Mouse (Mus musculus) lung, embryonic 14.5 days (tissue): ENCODE measurements around the gene Pip5k1c. TPM values are rescaled to one million over a fixed set of nuclear protein-coding genes. Genes with fewer than 3 reads are reported as not detected.
A peak's percentile ranks its signal among the peaks of the same experiment; 100 is the strongest.

Experiments
- ATAC-seq: fragments of 200-750 bp; cut with Nextera tagmentation; 2 replicates; pipeline ENCODE4 v1.8.0; 2017; ENCODE audit warnings: mild to moderate bottlenecking, moderate TSS enrichment, moderate library complexity; ENCODE audit not compliant: insufficient read depth
- DNase-seq: peaks from one replicate; pipeline ENCODE4 v3.0.0-alpha.2; 2015
- H3K27ac ChIP-seq: fragments of 300-500 bp; sonication (generic); 2 replicates; pipeline ENCODE4 v1.5.1; 2014; ENCODE audit warnings: low read depth, mild to moderate bottlenecking, moderate library complexity
- H3K27me3 ChIP-seq: fragments of 300-500 bp; sonication (generic); 2 replicates; pipeline ENCODE4 v1.6.1; 2014; ENCODE audit warnings: low read length, control low read depth; ENCODE audit not compliant: insufficient read depth
- H3K36me3 ChIP-seq: fragments of 300-500 bp; sonication (generic); 2 replicates; pipeline ENCODE4 v1.6.1; 2014; ENCODE audit warnings: control low read depth; ENCODE audit not compliant: insufficient read depth
- H3K4me1 ChIP-seq: fragments of 300-500 bp; sonication (generic); 2 replicates; pipeline ENCODE4 v1.6.1; 2014; ENCODE audit warnings: antibody characterized with exemption, control low read depth; ENCODE audit not compliant: insufficient read depth
- H3K4me2 ChIP-seq: fragments of 300-500 bp; sonication (generic); 2 replicates; pipeline ENCODE4 v1.6.1; 2014; ENCODE audit warnings: mild to moderate bottlenecking
- H3K4me3 ChIP-seq: fragments of 300-500 bp; sonication (generic); 2 replicates; pipeline ENCODE4 v1.5.1; 2014; ENCODE audit warnings: low read depth, low read length
- H3K9ac ChIP-seq: fragments of 300-500 bp; sonication (generic); 2 replicates; pipeline ENCODE4 v1.6.1; 2014
- H3K9me3 ChIP-seq: fragments of 300-500 bp; sonication (generic); 2 replicates; pipeline ENCODE4 v1.6.1; 2016; ENCODE audit warnings: low read depth, low read length, control low read depth
- CTCF ChIP-seq: IDR thresholded peaks from 2 replicates; pipeline ENCODE4 v1.5.1; 2016; ENCODE audit warnings: antibody characterized with exemption, low read depth
- WGBS: fragments of 180-500 bp; shearing (Covaris S2); extraction: QIAGEN DNeasy Blood & Tissue Kit; methylation state at CpG from one replicate; pipeline ENCODE4 v1.1.7; 2014; 5-methylcytosine and 5-hydroxymethylcytosine counted together
- polyA plus RNA-seq: library from polyadenylated mRNA; unstranded; fragments of >200 nt; fragmentation: Nextera tagmentation; extraction: Ambion mirVana; gene quantifications from 2 replicates; pipeline ENCODE4 v1.2.1, GENCODE M21; 2014

Gene Pip5k1c
- polyA plus RNA-seq, 1 experiment from 2014 or later = 58.6 TPM

DNA sequence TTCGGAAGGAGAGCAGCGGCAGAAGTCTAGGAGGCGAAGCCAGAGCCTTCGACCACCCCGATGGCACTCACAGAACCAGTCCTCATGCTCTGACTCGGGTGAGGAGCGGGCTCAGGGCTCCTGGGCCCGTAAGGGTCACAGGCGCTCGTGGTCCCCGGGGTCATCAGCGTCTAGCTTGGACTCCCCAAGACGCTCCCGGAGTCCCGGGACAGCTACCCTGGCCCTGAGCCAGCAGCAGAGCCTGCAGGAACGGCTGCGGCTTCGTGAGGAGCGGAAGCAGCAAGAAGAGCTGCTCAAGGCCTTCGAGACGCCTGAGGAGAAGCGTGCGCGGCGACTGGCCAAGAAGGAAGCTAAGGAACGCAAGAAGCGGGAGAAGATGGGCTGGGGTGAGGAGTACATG is 29.7 kb downstream of the Pip5k1c start:
- WGBS = 91% methylated on average over 27 of the region's 27 CpGs
- peaks cover 10% of the 10 kb centered on the region; the same call in 1 of the 2 replicates for H3K4me1 ChIP-seq

DNA sequence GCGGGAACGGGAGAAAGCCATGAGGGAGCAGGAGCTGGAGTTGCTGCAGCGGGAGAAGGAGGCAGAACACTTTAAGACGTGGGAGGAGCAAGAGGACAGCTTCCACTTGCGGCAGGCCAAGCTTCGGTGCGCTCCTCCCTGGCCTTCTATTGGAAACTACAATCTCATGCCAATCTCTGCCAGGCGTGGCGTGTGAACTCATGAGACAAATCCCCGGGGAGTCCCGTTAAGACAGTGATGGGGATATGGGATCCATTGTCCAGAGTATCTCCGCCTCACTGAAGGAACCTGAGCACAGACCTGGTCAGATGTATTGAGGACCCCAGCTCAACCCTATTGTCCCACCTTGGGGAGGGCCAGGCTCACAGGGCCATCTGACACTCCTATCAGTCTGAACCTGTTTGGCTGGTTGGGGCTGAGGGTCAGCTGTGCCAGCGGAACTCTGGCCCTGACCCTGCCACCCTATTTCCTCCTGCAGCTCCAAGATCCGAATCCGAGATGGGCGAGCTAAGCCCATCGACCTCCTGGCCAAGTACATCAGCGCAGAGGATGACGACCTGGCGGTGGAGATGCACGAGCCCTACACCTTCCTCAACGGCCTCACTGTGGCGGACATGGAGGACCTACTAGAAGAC is 30.5 kb downstream of the Pip5k1c start:
- no peak overlapping the region for H3K9ac ChIP-seq
- peaks cover 59% of the 10 kb centered on the region for H3K36me3 ChIP-seq
- no peak overlapping the region for H3K27ac ChIP-seq
- H3K9me3 ChIP-seq = no peaks in the 10 kb centered on the region
- H3K27me3 ChIP-seq = no peaks in the 10 kb centered on the region
- DNase-seq = no peak
- H3K4me2 ChIP-seq = no peak overlapping the region
- peaks cover 16% of the 10 kb centered on the region for H3K4me1 ChIP-seq
- no peak for ATAC-seq
- no peak for TF ChIP-seq CTCF
- WGBS = 89% methylated on average over 23 of the region's 23 CpGs
- H3K4me3 ChIP-seq = no peak overlapping the region

More for the DNA sequence above, 29.7 kb downstream of the Pip5k1c start:
- Histone ChIP-seq H3K27me3 (no peaks in the 10 kb centered on the region), H3K9ac (no peak overlapping the region), H3K9me3 (no peaks in the 10 kb centered on the region), H3K4me2 (peak overlapping the region; percentile 76), H3K27ac (no peak overlapping the region), H3K36me3 (peaks cover 68% of the 10 kb centered on the region), H3K4me3 (peak overlapping the region; percentile 98)
- DNase-seq (no peak), ATAC-seq (no peak)
- TF ChIP-seq CTCF = no peak

DNA sequence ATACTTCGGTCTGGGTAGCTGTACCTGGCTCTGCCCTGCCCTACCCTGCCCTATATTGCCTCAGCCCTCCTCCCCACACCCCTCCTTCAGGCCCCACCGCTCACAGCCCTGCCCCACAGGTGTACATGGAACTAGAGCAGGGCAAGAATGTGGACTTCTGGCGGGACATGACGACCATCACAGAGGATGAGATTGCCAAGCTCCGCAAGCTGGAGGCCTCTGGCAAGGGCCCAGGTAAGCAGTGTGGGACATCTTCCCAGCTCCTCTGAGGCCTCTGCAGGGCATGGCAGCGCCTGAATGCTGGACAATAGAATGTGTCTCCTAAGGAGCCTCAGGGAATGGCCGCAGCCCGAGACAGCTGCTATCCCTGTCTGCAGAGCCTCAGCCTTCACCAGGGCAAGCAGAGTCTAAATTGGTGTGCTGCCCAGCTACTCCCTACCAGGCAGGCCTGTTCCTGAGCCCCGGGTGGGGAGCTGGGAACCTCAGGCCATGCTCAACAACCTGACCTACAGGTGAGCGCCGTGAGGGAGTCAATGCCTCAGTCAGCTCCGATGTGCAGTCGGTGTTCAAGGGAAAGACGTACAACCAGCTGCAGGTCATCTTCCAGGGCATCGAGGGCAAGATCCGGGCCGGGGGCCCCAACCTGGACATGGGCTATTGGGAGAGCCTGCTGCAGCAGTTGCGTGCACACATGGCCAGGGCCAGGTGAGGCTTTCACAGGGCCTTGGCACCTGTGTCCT is 31.2 kb downstream of the Pip5k1c start:
- TF ChIP-seq CTCF = no peak
- Histone ChIP-seq H3K9ac (no peak overlapping the region), H3K27ac (no peak overlapping the region), H3K4me3 (no peak overlapping the region), H3K9me3 (no peaks in the 10 kb centered on the region), H3K4me2 (no peak overlapping the region), H3K36me3 (peaks cover 52% of the 10 kb centered on the region), H3K4me1 (peaks cover 17% of the 10 kb centered on the region), H3K27me3 (no peaks in the 10 kb centered on the region)
- ATAC-seq = no peak
- WGBS = 93% methylated on average over 18 of the region's 18 CpGs
- no peak for DNase-seq

DNA sequence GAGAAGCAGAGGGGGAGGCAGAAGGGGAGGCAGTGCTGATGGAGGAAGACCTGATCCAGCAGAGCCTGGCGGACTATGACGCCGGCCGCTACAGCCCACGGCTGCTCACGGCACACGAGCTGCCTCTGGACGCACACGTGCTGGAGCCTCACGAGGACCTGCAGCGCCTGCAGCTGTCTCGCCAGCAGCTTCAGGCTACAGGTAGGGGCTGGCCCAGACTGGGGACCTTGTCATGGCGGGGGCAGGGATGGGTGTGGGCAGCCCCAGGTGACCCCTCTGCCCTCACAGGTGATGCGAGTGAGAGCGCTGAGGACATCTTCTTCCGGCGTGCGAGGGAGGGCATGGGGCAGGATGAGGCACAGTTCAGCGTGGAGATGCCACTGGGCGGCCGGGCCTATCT is 32.4 kb downstream of the Pip5k1c start:
- H3K36me3 ChIP-seq = peaks cover 51% of the 10 kb centered on the region
- H3K4me1 ChIP-seq = peaks cover 18% of the 10 kb centered on the region

DNA sequence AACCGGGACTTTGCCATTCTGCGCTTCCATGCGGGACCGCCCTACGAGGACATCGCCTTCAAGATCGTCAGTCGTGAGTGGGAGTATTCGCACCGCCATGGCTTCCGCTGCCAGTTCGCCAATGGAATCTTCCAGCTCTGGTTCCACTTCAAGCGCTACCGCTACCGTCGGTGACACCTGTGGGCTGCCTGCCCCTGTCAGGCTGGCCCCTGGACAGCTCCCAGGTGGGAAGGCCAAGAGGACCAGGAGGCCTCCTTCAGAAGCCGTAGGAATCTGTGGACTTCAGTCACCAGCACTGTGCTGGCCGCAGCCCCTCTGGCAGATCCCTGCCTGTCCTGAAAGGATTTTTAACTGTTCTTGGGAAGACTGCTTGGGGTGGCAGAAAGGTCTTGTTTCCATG is 33.0 kb downstream of the Pip5k1c start:
- Histone ChIP-seq H3K27ac (0 out of 2 replicates have a peak overlapping the region, but pooled peaks have one; percentile 42), H3K4me3 (no peak overlapping the region), H3K36me3 (peaks cover 51% of the 10 kb centered on the region), H3K9me3 (no peaks in the 10 kb centered on the region), H3K4me1 (peaks cover 23% of the 10 kb centered on the region), H3K9ac (no peak overlapping the region), H3K27me3 (no peaks in the 10 kb centered on the region), H3K4me2 (no peak overlapping the region)
- ATAC-seq = no peak
- DNase-seq = no peak
- TF ChIP-seq CTCF = no peak
- 88% methylated on average over 18 of the region's 18 CpGs for WGBS

More for the DNA sequence above, 32.4 kb downstream of the Pip5k1c start:
- no peak overlapping the region for H3K27ac ChIP-seq
- no peak overlapping the region for H3K9ac ChIP-seq
- no peak overlapping the region for H3K4me3 ChIP-seq
- WGBS = 93% methylated on average over 21 of the region's 21 CpGs
- no peak overlapping the region for H3K4me2 ChIP-seq
- TF ChIP-seq CTCF = no peak
- no peaks in the 10 kb centered on the region for H3K9me3 ChIP-seq
- DNase-seq (no peak), ATAC-seq (no peak)
- H3K27me3 ChIP-seq = no peaks in the 10 kb centered on the region

DNA sequence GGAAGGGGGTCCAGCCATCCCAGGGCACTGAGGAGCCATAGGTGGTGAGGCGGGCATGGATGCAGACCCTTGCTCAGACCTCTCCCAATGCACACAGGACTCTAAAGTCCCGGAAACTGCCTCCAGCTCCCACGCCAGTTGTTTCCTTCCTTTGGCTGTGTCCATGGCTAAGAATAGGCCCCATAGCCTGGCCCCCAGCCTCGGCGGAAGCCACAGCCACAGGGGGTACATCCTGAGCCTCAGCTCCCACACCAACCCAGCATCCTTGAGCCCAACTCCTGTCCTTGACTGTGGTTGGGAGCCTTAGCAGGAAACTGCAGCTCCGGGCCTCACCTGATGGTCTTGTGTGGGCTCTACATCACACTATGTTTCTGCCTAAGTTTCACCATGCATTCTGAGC is 34.1 kb downstream of the Pip5k1c start:
- Histone ChIP-seq H3K9me3 (no peaks in the 10 kb centered on the region), H3K4me3 (no peak overlapping the region), H3K27ac (peak overlapping the region; percentile 47; the same call in 1 of the 2 replicates), H3K4me2 (no peak overlapping the region), H3K27me3 (no peaks in the 10 kb centered on the region), H3K4me1 (peaks cover 25% of the 10 kb centered on the region), H3K9ac (no peak overlapping the region), H3K36me3 (peaks cover 51% of the 10 kb centered on the region)
- DNase-seq (peak; percentile 60), ATAC-seq (no peak)
- TF ChIP-seq CTCF = no peak
- WGBS = 68% methylated on average over 6 of the region's 6 CpGs

DNA sequence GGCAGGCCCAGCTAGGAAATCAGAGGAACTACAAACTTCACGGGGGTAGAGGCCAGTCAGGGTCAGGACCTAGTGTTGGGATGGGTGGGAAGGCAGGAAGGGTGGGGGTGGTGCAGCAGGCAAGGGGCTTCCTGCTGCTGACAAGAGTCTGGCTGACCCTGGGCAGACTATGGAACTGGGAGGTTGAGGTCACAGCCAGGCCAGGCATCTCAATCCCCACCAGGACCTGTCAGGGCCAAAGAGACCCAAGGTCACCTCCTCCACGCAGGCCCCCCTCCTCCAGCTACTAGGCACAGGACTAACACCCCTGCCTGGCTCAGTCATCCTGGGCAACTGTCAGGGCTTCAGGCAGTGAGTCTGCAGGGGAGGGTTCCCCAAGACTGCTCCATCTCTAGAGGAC is 35.2 kb downstream of the Pip5k1c start:
- H3K36me3 ChIP-seq = peaks cover 41% of the 10 kb centered on the region
- H3K9ac ChIP-seq = no peak overlapping the region
- peaks cover 9% of the 10 kb centered on the region for H3K27me3 ChIP-seq
- H3K4me2 ChIP-seq = peak overlapping the region; percentile 51; the same call in 1 of the 2 replicates
- H3K9me3 ChIP-seq = no peaks in the 10 kb centered on the region
- TF ChIP-seq CTCF = no peak
- DNase-seq (no peak), ATAC-seq (peak; percentile 1; the same call in 1 of the 2 replicates)
- H3K27ac ChIP-seq = peak overlapping the region; percentile 95
- H3K4me1 ChIP-seq = peaks cover 28% of the 10 kb centered on the region
- 20% methylated on average over 2 of the region's 2 CpGs for WGBS
- H3K4me3 ChIP-seq = 0 out of 2 replicates have a peak overlapping the region, but pooled peaks have one; percentile 19
